Mouse (Mus musculus): ENCODE measurements around the gene Mcl1.
"Not testable (repeated sequence)": the region's sequence is repeated elsewhere in the genome, so short reads cannot be mapped to it uniquely, and the experiment has no call there.

The Mcl1 gene

DNA sequence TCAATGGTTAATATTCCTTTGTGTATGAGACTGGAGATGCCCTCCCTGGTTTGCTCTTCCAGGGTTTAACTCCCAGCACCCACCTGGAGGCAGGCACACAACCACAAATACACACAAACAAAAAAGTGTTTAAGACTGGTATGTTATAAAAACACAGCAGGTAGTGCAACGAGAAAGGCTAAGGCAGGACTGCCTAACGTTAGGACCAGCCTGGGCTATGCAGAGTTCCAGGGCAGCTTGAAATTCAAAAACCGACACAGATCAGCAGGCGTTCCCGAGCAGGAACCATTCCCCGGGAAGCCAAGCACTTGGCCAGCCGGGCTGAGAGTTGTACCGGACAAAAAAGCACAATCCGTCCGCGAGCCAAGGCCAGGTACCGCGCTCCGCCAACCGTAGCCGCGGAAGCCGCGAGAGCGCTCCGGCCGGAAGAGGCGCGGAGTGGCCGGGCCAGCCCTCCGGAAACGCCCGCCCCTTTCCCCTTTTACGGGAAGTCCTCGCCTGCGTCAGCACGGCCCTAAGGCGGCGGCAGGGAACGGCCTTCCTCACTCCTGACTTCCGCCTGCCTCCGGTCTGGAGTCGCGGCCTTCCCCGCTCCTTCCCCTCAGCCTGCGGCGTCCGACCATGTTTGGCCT lies at the start of gene Mcl1:
TSS of gene Mcl1 (plus strand) at position 553 of the 632 bp plus-strand sequence.
- peak; percentile 96 to 98 for DNase-seq

DNA sequence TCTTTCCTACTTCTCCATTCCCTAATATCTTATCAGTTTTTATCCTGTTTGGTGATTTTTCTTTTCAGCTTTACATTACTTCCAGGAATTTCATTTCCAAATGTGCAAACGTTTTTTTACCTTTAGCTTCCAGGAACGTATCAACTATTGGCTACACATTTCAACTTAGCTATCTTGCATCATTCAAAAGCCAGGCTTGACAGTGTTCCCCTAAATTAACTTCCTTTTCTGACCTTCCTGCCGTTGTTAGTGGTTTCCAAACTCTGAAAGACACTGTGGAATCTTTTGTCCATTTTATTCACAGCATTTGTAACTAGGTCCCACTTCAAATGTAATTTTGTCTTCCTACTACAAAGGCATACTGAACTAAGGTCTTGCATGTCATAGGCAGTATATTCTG lies 49.4 kb upstream of the Mcl1 start:
- DNase-seq: no peak

DNA sequence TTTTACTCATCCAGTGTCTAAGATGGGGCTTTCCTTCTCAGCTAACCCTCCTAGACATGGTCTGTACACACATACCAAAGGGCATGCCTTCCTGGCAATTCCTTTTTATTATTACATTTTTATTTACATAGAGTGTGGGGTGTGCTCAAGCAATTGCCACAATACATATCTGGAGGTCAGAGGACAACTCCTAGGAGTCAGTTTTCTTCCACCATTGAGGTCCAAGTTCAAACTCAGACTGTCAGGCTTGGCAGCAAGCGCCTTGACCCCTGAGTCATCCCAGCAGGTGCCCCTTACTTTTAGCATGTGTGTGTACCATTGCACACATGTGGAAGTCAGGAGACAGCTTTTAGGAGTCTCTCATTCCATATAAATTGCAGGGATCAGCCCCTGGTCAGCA lies 44.6 kb upstream of the Mcl1 start:
- no peak for DNase-seq

DNA sequence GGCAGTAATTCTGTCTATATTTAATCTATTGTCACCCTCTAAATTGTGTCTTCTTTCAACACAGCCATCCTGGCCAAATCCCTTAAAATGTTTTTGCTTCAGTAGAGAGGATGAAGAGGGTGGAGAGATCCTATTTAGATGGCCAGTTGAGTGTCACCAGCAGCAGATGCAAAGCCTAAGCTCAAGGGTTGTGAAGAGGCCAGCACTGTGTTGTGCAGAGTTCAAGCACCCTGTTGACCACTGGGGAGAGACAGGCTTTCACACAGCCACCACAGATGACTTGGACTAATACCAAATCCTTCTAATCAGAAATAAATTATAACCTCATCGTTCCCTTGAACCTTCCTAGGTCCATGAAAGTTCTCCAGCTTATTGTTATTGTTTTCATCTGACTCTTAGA lies 40.1 kb upstream of the Mcl1 start:
- DNase-seq: no peak

DNA sequence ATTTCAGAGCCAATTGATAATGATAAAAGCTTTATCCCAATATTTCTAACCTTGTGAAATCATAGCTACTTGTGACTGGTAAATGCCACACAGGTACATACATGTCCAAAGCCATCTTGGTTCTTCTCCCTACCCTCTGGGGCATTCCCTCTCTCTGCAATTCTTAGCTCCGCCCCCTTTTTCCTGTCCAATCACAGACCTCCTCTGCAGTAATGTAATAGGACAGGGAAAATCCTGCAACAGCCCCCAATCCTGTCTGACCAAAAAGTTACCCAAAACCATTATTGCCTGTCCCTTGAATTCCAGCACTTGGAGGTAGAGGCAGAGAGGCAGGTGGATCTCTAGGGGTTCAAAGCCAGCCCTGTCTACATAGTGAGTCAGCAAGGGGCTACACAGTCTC lies 37.3 kb upstream of the Mcl1 start:
- DNase-seq: no peak

DNA sequence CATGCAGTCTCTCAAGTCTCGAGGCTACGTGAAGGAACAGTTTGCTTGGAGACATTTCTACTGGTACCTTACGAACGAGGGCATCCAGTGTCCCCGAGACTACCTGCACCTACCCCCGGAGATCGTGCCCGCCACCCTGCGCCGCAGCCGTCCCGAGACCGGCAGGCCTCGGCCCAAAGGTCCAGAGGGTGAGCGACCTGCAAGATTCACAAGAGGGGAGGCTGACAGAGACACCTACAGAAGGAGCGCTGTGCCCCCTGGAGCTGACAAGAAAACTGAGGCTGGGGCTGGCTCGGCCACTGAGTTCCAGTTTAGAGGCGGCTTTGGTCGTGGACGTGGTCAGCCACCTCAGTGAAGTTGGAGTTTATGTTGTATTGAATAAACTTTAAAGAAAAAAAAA lies 36.2 kb upstream of the Mcl1 start:
- not testable (repeated sequence) for DNase-seq

DNA sequence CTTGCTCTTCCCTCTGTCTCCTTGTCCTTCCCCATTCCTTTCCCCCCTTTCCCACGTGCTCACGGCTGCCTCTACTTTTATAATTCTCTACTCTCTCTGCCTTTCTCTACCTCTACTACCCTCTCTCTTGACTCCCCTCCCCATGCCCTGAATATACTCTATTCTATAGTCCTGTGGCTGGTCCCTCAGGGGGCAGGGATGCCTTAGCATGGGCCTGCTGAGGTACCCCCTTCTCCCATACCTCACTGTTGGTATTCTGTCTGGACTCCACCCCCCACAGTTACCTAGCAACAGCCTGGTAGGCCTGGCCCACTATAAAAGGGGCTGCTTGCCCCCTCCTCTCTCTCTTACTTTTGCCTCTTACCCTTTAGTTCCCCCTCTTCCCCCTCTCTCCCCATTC lies 35.0 kb upstream of the Mcl1 start:
- DNase-seq: no peak

- DNase-seq: not testable (repeated sequence)
Measured at GRCm38 (mm10) chr3:95623991-95624515, 34.5 kb upstream of the Mcl1 start.

DNA sequence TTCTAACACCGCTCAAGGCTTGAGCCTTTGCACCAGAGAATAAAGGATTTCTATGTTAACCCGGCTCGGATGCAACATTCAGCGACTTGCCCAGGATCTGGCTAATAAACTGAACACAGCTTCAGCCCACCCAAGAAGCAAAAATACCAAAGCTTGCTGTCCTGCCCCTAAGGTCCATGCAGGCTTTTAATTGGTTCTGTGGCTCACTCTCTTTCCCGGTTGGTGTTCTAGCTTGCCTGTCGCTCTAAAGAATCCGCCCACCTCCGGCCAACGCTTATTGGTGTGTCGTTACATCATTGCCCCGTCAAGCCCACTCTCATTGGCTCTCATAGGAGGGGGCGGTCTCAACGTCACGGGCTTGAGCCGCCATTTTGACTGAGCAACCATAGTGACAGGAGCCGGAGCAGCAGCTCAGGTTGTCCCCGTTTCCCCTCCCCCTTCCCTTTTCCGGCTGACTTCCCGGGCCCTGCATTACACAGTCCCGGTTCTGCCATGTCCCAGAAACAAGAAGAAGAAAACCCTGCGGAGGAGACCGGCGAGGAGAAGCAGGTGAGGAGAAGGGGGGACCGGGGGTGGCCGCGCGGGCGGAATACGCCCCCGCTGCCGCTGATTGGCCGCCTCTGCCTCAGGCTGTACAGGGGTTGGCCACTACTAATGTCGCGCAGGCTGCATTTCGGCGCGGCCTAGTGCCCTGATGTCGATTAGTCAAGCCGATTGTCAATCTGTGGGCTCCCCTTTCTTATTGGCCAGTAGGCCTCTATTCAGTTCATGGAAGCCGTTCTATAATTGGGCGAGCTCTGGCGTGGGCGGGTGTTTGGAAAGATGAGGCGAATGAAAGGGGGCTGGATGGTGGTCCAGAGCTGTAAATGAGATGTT lies 33.7 kb upstream of the Mcl1 start, which contains the start of gene Ensa:
TSS of gene Ensa (plus strand) at position 366 of the 876 bp plus-strand sequence.
- peak; percentile 99 for DNase-seq

DNA sequence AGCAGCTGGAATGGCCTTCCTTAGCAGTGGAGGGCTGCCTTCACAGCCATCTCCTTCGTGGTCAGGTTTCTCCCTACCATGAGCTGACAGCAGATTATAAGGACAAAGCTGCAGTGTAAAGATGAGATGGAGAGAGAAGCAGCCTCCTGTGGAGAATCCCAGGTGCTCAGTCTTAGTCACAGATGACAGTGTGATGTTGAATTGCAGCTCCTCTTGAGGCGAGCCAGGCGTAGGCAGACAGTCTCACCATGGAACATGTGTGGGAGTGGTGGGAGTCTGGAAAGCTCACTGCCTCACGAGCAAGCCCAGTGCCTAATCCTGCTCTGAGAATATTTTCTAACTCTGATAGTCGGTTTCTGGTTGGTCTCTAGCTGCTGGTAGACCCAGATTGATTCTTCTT lies 30.8 kb upstream of the Mcl1 start:
- DNase-seq: no peak

DNA sequence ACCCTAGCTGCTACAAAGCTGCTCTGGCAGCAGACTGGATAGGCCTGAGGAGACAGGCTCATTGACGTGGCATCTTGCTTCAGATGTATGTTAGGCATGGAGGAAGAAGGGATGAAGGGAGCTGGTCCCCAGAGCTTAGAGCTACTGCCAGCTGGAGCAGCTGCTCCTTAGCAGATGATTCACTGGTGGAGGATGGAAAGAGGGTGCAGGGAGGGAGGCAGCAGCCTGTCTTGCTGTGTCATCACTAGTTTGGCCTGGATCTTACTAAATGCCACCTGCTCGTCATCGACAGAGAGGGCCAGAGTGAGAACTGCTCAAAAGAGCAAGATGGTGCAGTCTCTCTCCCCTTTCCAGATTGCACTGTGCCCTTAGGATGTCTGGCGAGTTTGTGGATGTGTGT lies 28.8 kb upstream of the Mcl1 start:
- DNase-seq: no peak

- DNase-seq: no peak
Measured at GRCm38 (mm10) chr3:95630856-95631255, 27.7 kb upstream of the Mcl1 start.

DNA sequence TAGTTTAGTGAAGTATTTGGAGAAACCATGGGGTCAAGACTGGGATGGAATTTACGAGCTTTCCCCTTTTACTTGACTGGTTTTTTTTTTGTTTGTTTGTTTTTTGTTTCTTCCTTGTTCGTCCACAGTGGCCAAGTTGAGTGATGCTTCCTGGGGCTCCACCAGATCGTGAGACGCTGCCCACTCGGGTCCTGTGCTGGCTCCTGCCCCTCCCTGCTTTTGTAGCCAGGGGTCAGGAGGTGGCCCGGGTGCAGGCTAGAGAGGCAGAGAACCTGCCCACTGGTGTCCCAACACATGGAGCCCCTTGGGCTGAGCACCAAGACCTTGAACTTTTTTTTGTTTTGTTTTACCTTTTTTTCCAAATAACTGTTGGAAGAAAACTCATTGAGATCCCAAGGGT lies 27.3 kb upstream of the Mcl1 start:
- DNase-seq: no peak

GRCm38 (mm10) chr3:95632648-95633588 lies 25.7 kb upstream of the Mcl1 start:
- DNase-seq: no peak

- DNase-seq: no peak
Measured at GRCm38 (mm10) chr3:95635636-95636035, 23.0 kb upstream of the Mcl1 start.

- peak; percentile 35 to 63 for DNase-seq
Measured at GRCm38 (mm10) chr3:95636072-95636471, 22.5 kb upstream of the Mcl1 start.

DNA sequence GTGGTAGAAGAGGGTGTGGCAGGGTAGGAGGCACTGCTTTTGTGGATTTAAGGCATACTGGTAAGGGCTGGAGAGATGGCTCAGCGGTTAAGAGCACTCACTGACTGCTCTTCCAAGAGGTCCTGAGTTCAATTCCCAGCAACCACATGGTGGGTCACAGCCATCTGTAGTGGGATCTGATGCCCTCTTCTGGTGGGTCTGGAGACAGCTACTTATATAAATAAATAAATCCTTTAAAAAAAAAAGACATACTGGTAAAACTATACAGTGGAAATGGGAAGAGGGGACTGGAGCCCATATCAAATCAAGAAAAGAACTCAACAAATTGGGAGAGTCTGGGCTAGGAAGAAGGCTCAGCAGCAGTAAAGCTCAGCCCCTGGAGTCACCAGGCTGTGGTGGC lies 18.9 kb upstream of the Mcl1 start:
- no peak for DNase-seq

- peak in 1 of 2 experiments; percentile 17 for DNase-seq
Measured at GRCm38 (mm10) chr3:95643097-95643496, 15.5 kb upstream of the Mcl1 start.

DNA sequence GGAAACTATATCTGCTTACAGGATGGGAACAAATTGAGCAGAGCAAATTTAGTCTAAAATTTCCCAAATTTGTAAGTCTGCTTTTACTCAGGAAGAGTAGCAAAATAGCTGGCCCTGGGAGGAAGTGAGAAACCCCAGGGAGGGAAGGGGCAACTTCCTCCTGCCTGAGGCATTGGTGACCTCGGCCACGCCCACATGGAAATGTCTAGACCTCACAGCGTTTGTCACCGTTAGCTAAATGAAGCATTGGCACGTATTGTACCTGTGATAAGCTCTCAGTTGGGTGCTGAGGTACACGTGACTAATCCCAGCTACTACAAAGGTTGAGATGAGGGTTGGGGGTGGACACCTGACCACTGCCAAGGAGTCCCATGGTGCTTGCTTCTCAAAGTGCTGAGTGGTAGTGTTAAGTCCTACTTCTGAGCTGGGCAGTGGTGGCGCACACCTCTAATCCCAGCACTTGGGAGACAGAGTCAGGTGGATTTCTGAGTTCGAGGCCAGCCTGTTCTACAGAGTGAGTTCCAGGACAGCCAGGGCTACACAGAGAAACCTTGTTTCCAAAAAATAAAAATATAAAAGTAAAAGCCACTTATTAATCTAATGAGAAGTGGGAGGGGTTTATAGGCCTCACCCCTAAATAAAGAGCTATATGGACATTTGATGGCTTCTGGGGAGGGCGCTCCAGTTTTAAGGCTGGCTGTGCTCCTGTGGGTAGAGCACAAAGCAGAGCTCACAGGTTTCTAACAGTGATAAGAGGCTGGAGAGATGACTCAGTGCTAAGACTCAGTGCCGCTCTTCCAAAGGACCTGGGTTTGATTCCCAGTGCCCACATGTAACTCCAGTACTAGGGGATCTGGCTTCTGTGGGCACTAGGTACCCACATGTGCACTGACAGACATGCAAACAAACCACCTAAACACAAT lies 13.0 kb upstream of the Mcl1 start:
- peak; percentile 61 to 67 for DNase-seq

DNA sequence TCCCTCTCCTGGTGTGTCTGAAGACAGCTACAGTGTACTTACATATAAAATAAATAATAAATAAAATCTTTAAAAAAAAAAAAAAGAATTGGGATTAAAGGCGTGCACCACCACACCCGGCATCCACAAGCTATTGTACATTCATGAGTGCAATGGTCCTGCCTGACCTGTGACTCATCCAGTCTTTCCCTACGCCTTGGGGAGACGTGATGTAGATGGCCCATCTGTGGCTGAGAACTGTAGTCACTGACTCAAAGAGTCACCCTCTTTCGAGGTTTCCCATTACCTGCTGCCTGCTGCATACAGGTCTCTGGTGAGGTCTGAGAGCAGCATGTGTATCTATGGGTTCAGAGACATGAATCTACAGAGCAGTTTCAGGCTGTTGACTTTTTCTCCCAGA lies 10.6 kb upstream of the Mcl1 start:
- DNase-seq: no peak

GRCm38 (mm10) chr3:95650276-95651032 lies 8.1 kb upstream of the Mcl1 start:
- DNase-seq: peak in 1 of 2 experiments; percentile 70
